Mouse (Mus musculus) brown adipose tissue, adult 24 weeks (tissue): Measurements from ENCODE around the gene Gm26602. TPM values are rescaled to one million over a fixed set of nuclear protein-coding genes. Genes with fewer than 3 reads are reported as not detected.

Experiments used
- H3K27ac ChIP-seq: fragments of 200-500 bp; replicated peaks from 2 replicates; pipeline ENCODE4 v1.5.1; 2012; ENCODE audit warnings: low read depth, mild to moderate bottlenecking, low read length
- H3K4me1 ChIP-seq: fragments of 200-500 bp; 2 replicates; pipeline ENCODE4 v1.6.1; 2012; ENCODE audit warnings: low read length, mixed read lengths; ENCODE audit not compliant: control insufficient read depth, insufficient read depth, insufficient read length
- H3K4me3 ChIP-seq: fragments of 200-500 bp; 2 replicates; pipeline ENCODE4 v1.5.1; 2012; ENCODE audit warnings: low read depth, mild to moderate bottlenecking, low read length, moderate library complexity; ENCODE audit not compliant: insufficient read depth
- polyA plus RNA-seq: library from polyadenylated mRNA; stranded (reverse); fragments of >200 nt; gene quantifications from 2 replicates; pipeline ENCODE4 v1.2.4, GENCODE M21; 2012; ENCODE audit not compliant: missing spikeins, insufficient read depth, insufficient read length

Gene Gm26602
- not detected in 2 replicates for polyA plus RNA-seq

DNA sequence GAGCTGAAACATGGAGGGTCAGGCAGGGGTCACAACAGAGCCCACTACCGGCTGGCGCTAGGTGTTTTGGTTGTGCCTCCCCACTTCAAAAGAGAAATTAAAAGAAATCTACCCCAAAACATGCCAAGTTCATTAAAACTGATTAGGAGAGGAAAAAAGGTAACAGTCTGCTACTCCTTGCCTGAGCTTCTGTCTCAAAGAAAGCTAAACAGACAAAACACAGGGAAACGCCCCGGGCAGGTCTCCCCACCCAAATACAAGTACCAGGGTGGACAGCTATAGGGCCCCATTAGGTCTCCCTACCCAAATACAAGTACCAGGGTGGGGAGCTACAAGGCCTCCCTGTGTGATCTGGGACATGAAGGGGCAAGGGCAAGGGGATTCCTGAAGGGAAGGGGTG lies at the start of gene Gm26602:
Gene Gm26602 (plus strand): TSS at position 301 of the 400 bp plus-strand sequence.
- Histone ChIP-seq H3K4me3 (no peak within 1 kb of the TSS), H3K4me1 (peaks cover 7% of the 10 kb centered on the region), H3K27ac (no peak within 1 kb of the TSS)

DNA sequence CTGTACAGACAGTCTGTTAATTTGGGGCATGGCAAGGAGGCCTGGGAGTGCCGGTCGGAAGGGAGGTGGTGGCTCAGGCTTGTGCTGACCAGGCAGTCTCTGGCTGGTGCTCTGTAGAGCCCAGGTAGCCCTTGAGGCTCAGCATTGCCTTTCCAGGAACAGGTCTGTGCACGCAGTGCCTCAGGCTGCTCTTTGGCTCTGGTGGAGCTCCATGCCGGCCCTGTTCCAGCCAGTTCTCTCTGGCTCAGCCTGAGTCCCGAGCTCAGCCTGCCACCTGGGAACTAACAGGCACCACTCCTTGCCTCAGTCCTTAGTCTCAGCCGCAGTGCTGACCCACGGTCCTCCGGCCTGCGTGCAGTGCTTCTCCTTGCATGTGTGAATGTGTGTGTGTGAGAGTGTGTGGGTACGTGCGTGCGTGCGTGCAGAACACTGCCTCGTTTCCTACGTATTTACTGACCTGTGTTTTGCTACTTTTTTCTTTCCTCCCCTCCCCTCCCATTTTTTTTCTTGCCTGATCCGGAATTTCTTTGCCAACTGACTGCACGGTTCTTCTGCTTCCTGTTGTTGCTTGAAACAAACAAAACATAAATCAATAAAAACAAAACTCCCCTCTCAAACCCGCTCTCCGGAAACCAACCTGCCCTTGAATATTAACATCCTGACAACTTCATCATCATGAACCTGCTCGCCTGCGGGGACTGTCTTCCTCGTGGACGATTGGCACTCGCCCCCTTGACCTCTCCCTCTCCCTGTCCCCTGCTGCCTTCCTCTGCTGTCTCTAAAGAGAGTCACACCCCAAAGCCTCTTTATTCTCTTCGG lies 49.2 kb upstream of the Gm26602 start:
- Histone ChIP-seq H3K27ac (no peak overlapping the region), H3K4me3 (no peak overlapping the region), H3K4me1 (peaks cover 14% of the 10 kb centered on the region)

DNA sequence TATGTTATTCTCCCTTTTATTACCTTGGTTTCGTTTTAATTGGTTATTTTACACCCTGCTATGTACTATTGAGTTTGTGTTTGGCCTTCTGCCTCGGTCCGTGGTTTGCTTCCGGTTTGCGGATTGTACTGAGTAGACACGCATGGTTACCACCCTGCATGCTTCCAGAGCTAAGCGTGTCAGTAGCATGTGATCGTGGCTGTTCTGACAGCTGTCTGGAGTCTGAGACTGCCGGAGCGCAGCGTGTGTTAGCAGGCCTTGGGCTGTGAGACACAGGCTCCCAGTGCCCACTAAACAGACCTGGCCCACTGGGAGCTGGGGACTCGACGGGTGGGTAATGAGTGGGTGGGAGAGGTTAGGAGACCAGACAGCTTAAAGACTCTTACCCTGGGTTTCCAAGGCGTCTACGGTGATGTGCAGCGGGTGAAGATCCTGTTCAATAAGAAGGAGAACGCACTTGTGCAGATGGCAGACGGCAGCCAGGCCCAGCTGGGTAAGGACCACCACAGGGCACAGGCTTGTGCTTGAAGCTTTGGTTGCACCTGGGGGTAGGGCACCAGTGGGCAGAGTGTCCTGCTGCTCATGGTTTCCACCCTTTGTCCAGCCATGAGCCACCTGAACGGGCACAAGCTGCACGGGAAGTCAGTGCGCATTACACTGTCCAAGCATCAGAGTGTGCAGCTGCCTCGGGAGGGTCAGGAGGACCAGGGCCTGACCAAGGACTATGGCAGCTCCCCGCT lies 48.4 kb upstream of the Gm26602 start:
- peaks cover 7% of the 10 kb centered on the region for H3K4me1 ChIP-seq
- no peak overlapping the region for H3K27ac ChIP-seq
- H3K4me3 ChIP-seq, result no peak overlapping the region

DNA sequence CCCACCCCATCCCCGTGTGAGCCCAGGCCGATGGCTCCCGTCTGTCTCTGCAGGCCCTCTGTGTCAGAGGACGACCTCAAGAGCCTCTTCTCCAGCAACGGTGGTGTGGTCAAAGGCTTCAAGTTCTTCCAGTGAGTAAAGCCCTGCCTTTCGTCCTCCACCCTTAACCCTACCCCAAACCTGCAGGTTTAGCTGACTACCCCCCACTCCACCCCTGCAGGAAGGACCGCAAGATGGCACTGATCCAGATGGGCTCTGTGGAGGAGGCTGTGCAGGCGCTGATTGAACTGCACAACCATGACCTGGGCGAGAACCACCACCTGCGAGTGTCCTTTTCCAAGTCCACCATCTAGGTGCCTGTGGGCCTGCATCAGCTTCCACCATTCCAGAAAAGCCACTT lies 47.7 kb upstream of the Gm26602 start:
- Histone ChIP-seq H3K4me3 (no peak overlapping the region), H3K4me1 (no peaks in the 10 kb centered on the region; the same call in 1 of the 2 replicates), H3K27ac (no peak overlapping the region)

- Histone ChIP-seq H3K4me3 (no peak overlapping the region), H3K4me1 (no peaks in the 10 kb centered on the region), H3K27ac (no peak overlapping the region)
Measured at GRCm38 (mm10) chr10:79864351-79865188, 46.1 kb upstream of the Gm26602 start.

- H3K27ac ChIP-seq, result no peak overlapping the region
- no peak overlapping the region for H3K4me3 ChIP-seq
- H3K4me1 ChIP-seq, result no peaks in the 10 kb centered on the region
Measured at GRCm38 (mm10) chr10:79865189-79865601, 45.5 kb upstream of the Gm26602 start.

DNA sequence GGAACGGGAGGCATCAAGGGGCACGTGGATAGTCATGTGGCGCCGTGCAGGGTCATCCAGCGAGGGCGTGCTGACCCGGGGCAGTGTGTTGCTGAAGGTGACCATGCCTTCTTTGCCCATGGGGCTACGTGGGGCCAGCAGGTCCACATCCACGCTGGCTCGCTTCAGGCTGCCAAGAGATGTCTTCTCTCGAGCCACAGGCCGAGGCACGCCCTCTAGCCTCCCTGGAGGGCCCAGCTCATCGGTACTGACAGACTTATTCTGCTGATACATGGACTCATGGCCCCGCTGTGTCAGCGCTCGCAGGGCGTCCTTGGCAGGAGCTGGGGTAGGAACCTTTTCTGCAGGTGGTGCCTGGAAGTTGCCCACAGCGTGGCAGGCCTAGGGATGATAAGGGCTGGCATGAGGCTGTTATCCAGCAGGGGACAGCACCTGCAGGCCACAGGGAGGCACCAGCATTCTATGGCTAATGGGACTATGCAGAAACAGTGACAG lies 44.8 kb upstream of the Gm26602 start:
- no peak overlapping the region for H3K4me3 ChIP-seq
- no peak overlapping the region for H3K27ac ChIP-seq
- H3K4me1 ChIP-seq, result no peaks in the 10 kb centered on the region

GRCm38 (mm10) chr10:79866601-79867000 lies 44.1 kb upstream of the Gm26602 start:
- Histone ChIP-seq H3K4me1 (no peaks in the 10 kb centered on the region), H3K4me3 (no peak overlapping the region), H3K27ac (no peak overlapping the region)

GRCm38 (mm10) chr10:79871845-79872244 lies 38.8 kb upstream of the Gm26602 start:
- H3K27ac ChIP-seq, result no peak overlapping the region

GRCm38 (mm10) chr10:79872862-79873261 lies 37.8 kb upstream of the Gm26602 start:
- no peak overlapping the region for H3K27ac ChIP-seq
- no peak overlapping the region for H3K4me3 ChIP-seq
- no peaks in the 10 kb centered on the region for H3K4me1 ChIP-seq

More at GRCm38 (mm10) chr10:79871845-79872244, 38.8 kb upstream of the Gm26602 start:
- Histone ChIP-seq H3K4me3 (no peak overlapping the region), H3K4me1 (no peaks in the 10 kb centered on the region)

DNA sequence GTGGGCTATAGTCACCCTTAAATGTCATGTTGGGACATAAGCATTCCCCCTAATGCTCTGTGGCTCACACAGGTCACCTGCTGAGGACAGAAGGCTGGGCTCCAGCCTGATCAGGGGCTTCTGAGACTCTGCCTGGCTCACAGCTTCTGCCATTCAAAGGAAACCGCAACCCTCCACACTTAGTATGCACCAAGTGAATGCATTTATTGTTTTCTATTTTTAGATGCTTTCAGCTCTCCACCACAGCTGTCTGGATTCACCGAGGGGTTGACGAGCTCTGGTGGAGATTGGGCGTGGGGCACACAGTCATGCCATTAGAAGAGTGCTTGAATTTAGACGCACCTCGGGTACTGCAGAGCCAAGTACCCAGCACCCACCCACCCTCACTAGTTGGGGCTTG lies 37.3 kb upstream of the Gm26602 start:
- peaks cover 3% of the 10 kb centered on the region; the same call in 1 of the 2 replicates for H3K4me1 ChIP-seq
- no peak overlapping the region for H3K4me3 ChIP-seq
- no peak overlapping the region for H3K27ac ChIP-seq

DNA sequence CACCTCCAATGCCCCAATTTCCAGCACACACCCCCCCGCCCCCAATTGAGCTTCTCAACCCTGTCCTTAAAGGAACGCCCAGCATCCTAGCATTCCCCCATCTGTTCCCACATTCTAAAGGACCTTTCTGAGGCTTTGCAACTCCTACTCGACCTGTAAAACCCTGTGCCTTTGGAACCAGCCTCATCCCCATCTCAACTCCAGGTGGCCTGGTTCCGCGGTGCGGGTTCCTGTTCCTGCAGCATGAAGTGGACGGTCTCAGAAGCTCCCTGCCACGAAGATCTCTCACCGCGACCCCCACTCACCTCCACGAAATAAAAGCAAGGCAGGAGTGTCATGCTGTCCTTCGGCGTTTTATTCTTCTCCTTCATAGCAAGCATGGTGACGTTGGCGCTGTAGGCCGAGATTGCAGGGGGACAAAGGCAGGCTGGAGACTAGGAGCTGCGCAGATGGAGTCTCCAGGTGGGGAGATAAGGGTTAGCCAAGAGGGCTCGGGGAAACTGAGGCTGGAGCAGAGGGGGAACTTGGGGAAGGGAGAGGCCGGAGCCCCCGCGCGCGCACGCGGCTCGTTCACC lies 36.9 kb upstream of the Gm26602 start:
- Histone ChIP-seq H3K27ac (no peak overlapping the region), H3K4me3 (peak overlapping the region; percentile 48), H3K4me1 (peaks cover 3% of the 10 kb centered on the region; the same call in 1 of the 2 replicates)

DNA sequence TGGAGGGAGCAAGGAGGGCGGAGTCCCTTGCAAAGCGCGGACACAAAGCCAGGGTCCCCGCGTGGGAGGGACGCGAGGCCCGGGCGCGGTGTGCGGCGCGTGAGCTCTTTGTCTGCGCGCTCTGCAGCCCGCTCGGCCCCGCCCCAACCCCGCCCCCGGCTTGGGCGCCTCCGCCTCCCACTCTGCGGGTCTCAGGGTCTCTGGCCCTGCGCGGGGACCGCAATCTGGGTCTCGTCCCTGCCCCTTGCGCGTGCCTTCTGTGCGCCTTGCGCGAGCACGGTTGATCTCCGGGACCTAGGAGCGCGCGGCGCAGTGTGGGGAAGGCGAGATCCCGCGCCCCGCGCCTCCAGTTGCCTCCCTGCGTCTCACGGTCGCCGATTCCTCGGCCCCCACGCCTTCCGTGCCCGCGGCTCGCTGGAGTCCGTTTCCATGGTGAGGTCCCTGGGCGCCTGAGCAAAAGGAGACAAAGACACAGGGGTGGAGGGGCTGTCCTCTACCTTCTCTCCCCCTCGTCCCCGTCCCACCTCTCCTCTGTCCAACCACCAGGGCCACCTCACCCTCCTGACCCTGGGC lies 36.3 kb upstream of the Gm26602 start, which contains the start of the genes Prtn3 and Plppr3:
Gene Prtn3 (plus strand): TSS at position 187 of the 573 bp plus-strand sequence.
Gene Plppr3 (minus strand): TSS at position 345 of the 573 bp plus-strand sequence.
- H3K4me1 ChIP-seq, result peaks cover 3% of the 10 kb centered on the region; the same call in 1 of the 2 replicates
- peak within 1 kb of the TSS; percentile 48 for H3K4me3 ChIP-seq
- H3K27ac ChIP-seq, result no peak within 1 kb of the TSS

DNA sequence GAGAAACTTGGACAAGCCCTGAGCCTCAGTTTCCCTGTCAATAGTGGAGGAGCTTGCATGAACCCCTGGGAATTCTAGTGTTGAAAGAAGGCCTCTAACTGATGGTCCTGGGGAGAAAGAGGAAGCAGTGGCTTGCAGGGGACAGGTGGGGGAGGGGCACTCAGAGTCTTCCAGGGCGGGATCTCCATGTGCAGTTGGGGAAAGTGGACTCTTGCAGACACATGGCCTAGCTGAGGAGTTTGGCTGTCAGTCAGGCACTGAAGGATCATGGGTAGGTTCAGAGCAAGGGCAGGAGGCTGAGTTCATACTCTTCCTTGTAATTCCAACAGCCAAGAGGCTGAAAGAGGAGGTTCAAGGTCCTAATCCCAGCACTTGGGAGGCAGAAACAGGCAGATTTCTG lies 33.5 kb upstream of the Gm26602 start:
- Histone ChIP-seq H3K4me1 (peaks cover 3% of the 10 kb centered on the region), H3K4me3 (no peak overlapping the region), H3K27ac (no peak overlapping the region)
